Mouse (Mus musculus): ENCODE data around the gene Ing3. TPM values are rescaled to one million over a fixed set of nuclear protein-coding genes. Genes with fewer than 3 reads are reported as not detected.

Ing3 gene
- polyA plus RNA-seq (2017; shearing (Covaris generic)), result 83.7 TPM

DNA sequence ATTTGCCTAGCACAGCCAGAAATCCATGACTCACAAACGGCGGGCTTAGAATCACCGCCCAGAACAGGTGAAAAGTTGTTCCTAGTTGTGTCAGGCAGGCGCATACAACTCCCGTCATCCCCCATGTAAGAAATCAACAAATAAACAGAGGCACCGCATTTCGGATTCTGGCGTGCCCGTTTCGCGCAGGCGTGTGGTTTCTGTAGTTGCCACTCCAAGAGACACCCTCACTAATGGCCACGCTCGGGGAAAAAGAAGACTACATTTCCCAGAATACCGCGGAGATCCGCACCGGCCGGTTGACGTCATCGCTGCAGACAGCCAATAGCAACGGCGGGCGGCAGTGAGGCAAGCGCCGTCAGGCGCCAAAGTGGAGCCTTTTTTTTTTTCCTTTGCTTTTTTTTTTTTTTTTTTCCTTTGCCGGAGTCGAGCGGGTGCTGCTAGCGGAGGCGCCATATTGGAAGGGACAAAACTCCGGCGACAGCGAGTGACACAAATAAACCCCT, at the start of gene Ing3:
Gene Ing3 (plus strand): TSS at position 346 of the 506 bp plus-strand sequence.

DNA sequence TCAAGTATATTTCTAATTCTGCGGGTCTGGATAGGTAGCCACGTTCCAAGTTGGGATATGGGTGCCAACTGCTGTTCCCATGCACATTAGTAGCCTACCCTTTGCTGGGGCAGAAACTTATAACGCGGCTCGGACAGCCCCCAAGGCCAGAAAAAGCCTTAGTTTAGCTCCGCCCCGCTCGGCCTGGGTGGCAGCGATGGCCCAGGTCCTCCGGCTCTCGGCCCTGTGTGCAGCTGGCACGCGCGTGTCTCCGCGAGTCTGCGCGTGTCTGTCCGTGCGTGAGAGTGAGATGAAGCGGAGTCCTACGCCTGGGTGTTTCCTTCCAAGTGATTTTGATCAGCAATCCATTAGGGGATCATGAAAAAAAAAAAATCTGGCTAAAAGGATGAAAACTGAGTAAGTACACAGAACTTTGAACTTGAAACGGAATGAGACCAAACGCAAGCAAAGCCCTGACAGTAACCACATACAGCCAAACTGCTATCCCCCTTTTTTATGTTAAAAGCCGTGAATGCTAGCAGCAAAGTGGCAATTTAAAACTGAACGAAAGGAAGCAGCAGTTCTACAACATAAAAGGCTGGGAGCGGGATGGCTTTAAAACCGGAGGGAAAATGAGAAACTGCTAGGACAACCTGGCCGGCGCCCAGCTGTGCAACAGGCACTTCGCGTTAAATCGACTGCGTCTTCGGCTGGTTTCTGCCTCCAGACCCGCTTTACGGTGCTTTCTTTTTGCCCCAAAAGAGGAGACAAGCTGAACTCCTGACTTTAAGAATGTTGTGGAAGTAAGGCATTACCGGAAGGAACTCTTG, 36.6 kb downstream of the Ing3 start, which contains the start of gene Cped1:
Gene Cped1 (plus strand): TSS at position 185 of the 809 bp plus-strand sequence.

Other genes starting within 250 kb of the Ing3 start
- not detected for gene Tspan12, start 97.1 kb upstream of the Ing3 start, polyA plus RNA-seq (2017; shearing (Covaris generic))
- 0.43 TPM for gene Cped1, start 36.3 kb downstream of the Ing3 start, polyA plus RNA-seq (2017; shearing (Covaris generic))

Measured in effector memory CD4-positive, alpha-beta T cell, adult 7 months (primary cell).